Mouse (Mus musculus) regulatory T cell (primary cell): ENCODE data around the gene Bco1.

ENCODE experiments used
- in situ Hi-C: fragments of 300-600 bp; cut with MboI, MseI; formaldehyde crosslinking; loops from one replicate; pipeline ENCODE4 v1.15.1; 2025; ENCODE audit warnings: high pct_unique_total_duplicates

The Bco1 gene

DNA sequence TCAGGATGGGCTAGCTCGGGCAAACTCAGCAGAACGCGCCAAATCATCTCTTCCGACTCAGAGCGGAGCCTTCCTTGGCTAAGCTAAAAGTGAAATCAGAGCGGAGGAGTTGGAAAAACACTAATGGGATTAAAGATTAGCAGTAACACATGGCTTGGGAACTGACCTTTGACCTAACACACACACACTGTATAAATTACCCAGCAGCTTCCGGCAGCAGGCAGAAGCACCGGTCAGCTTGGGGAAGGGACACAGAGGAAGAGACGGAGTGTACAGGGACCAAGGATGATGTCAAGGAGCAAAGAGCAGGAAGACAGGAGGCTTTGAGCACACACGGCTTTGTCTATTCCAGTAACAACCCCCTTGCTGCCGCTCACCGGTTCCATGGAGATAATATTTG is at the start of gene Bco1:
Bco1 (plus strand) TSS at position 208 of the 400 bp plus-strand sequence.
- in situ Hi-C loops = no loop called here

- in situ Hi-C loops = no loop called here
Measured at GRCm38 (mm10) chr8:117049444-117049843, 46.2 kb upstream of the Bco1 start.

DNA sequence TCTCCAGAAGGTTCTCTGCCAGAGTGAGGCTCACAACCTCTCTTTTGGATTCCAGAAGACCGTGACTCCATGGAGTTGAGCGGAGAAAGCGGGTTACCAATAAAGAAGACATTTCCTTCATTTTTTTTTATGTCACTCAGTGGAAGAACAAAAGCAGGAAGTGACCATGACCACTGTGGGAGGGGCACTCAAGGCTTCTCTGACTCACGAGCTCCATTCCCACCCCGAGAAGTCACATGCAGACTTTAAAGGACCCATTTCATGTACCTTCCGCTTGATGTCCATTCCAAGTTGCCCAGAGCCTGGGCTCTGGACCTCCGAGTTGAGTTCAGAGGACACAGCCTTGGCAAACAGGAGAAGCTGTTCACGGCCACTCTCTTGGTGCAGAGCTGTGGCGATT is 44.9 kb upstream of the Bco1 start:
- in situ Hi-C loops = no loop called here

- in situ Hi-C loops = no loop called here
Measured at GRCm38 (mm10) chr8:117051316-117051715, 44.3 kb upstream of the Bco1 start.

GRCm38 (mm10) chr8:117053135-117054079 is 42.2 kb upstream of the Bco1 start:
- in situ Hi-C loops = no loop called here

GRCm38 (mm10) chr8:117054146-117054545 is 41.5 kb upstream of the Bco1 start:
- in situ Hi-C loops = no loop called here

- in situ Hi-C loops = no loop called here
Measured at GRCm38 (mm10) chr8:117055097-117055496, 40.6 kb upstream of the Bco1 start.

GRCm38 (mm10) chr8:117059021-117059420 is 36.6 kb upstream of the Bco1 start:
- in situ Hi-C loops = no loop called here

GRCm38 (mm10) chr8:117060306-117060705 is 35.3 kb upstream of the Bco1 start:
- in situ Hi-C loops = no loop called here

DNA sequence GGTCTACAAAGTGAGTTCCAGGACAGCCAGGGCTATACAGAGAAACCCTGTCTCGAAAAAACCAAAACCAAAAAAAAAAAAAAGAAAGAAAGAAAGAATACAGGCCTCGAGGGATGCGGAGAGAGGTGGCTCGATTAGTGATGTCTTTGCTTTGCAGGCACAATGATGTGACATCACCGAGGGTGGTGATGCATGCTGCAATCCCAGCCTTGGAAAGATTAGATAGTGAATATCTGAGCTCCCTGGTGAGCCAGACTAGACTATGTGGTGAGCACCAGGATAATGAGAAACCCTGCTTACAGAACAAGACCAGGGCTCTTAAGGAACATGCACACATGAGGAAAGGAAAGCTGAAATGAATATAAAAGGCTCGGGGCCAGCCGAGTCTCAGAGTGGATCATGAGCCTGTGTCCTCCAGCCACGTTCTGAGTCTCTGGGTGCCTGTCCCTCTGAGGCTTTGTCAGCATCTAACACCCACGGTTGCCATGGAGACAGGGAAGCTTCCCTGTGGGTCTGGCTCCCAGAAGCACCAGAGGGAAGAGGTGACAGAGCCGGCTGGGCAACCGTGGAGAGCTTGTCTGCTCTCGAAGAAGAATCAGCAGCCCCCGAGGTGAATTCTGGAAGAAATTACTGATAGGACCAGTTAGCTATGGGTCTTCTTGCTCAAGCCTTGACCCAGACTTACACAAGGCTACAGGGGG is 34.3 kb upstream of the Bco1 start:
- in situ Hi-C loops = no loop called here

- in situ Hi-C loops = no loop called here
Measured at GRCm38 (mm10) chr8:117066955-117067354, 28.7 kb upstream of the Bco1 start.

GRCm38 (mm10) chr8:117067396-117067795 is 28.3 kb upstream of the Bco1 start:
- in situ Hi-C loops = no loop called here

DNA sequence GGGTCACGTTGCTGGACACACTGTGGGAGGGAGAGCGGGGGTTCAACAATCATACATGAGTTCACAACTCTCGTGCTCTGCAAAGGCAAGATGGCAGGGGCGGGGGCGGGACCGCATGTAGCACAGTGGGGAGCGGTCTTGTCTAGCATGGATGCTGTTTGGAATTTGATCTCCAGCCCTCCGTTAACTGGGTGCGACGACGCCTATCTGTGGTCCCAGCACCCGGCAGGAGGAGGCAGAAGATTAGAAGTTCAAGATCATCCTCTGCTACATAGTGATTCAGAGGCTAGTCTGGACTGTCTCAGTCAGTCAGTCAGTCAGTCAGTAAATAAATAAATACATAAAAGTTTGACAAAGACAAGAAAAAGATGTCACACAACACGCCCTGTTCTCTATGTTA is 27.4 kb upstream of the Bco1 start:
- in situ Hi-C loops = no loop called here

GRCm38 (mm10) chr8:117069708-117070107 is 25.9 kb upstream of the Bco1 start:
- in situ Hi-C loops = no loop called here

GRCm38 (mm10) chr8:117074350-117075182 is 21.1 kb upstream of the Bco1 start:
- in situ Hi-C loops = no loop called here

DNA sequence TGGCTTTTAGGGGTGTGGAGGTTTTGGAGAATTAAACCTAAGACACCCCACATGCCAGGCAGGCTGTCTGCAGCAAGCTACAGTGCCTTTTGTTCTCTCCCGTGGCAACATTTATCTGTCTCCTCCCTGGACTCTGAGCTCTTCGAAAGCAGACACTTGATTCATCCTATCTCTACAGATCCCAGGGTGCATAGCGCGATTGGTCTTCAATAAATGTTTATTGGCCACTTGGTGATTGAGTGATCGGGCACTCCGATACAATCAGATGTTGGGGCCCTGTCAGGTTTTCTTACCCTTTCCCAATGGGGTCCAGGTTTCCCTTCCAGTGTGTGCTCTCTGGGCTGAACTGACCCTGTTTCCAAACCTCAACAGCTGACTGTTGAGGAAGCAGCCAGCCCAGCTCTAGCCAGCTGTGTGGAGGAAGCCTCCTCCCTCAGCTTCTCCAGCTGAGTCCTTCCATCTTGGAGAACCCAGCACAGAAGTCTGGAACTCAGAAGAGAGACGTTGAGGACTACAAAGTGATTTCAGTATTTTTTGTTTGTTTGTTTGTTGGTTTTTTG is 17.2 kb upstream of the Bco1 start:
- in situ Hi-C loops = no loop called here

DNA sequence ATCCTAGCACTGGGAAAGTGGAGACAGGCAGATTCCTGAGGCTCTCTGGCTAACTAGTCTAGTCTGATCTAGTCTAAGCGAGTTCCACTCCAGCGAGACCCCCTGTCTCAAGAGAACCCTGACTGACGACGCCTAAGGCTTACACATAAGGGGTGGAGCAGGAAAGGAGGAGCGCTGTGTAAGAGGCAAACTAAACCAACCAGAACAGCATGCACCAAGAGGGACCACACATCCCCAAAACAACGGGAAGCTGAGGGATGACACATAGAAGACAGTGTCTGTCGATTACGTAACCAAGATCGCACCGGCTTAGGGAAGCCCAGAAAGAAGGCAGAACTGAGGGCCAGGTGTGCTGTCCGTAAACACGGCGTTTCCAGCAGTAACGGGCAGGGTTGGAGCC is 16.0 kb upstream of the Bco1 start:
- in situ Hi-C loops = no loop called here

DNA sequence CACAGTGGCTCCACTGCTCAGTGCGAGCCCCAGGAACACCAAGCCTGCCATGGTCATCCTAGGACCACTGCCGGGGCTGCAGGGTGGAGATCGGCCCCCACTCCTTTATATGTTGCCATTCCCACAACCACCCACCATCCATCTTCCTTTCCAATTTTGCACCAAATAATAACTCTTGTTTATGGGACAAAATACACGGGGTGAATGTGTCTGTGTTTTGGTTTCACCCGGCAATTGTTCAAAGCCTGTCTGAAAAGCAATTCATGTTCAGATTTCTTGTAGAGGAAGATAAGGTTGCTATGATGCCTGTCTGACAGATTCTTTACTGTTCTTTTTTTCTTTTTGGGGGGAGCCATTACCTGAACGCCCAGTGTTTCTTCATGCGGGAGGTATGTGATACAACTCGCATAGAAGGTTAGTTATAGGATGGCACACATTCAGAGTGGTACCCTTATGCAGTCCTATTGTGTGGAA is 13.2 kb upstream of the Bco1 start, which contains the start of gene Pkd1l2:
Pkd1l2 (minus strand) TSS at position 51 of the 474 bp plus-strand sequence.
- in situ Hi-C loops = no loop called here

GRCm38 (mm10) chr8:117082947-117083559 is 12.6 kb upstream of the Bco1 start:
- in situ Hi-C loops = no loop called here

- in situ Hi-C loops = no loop called here
Measured at GRCm38 (mm10) chr8:117085521-117085920, 10.1 kb upstream of the Bco1 start.

GRCm38 (mm10) chr8:117087036-117087435 is 8.6 kb upstream of the Bco1 start:
- in situ Hi-C loops = no loop called here
